Comparison of ENCODE assay signal across 9 mouse cellular contexts in the genomic region with DNA sequence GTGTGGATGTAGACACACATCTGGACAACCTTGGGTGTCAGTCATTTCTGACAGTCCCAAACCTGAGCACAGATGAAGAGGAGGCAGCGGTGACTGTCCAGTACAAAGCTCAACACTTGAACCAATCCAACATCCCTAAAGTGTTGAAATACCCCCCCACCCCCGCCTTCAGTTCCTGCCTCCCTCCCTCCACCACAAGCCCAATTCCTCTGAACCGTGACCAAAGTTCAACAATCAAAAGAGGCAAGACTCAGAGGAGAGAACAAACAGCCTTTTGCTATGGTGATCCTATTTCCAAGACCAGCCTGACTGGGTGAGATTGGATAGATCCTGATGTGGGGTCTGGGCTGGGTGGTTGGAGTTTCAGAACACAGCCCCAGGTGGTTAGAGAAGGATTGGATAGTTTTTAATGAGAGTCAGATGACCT. TPM values are rescaled to one million over a fixed set of nuclear protein-coding genes. Genes with fewer than 3 reads are reported as not detected.
DNase-seq lines count a peak whose midpoint lies in the region; ATAC-seq and TF ChIP-seq lines count a peak whose summit lies in the region.
"Had no signal": no experiment of that assay in that cellular context is flagged by ENCODE, and none has a peak within 500 bp of the region (broad histone marks: within the 10 kb centered on the region; RNA-seq: fewer than 3 reads in every experiment).

No protein-coding gene starts in this region.

- no peak overlapping the region for H3K27ac ChIP-seq in intestine, embryonic 14.5 days (ENCODE audit: low read depth)
- no peak overlapping the region for H3K27ac ChIP-seq in left cerebral cortex, adult 2 months
- H3K27ac ChIP-seq: heart, embryonic 15.5 days had no signal

- H3K4me1 ChIP-seq in intestine, embryonic 14.5 days (replicated peaks; ENCODE audit: control insufficient read depth, insufficient read depth, low read length) = peaks cover 10% of the 10 kb centered on the region

- no peak for TF ChIP-seq CTCF in left cerebral cortex, adult 2 months (IDR thresholded peaks at IDR 0.05)

- ATAC-seq in intestine, embryonic 14.5 days (replicated peaks; ENCODE audit: low FRiP score, low TSS enrichment, low read depth) = peak; percentile 37; the same call in 1 of the 2 replicates
- no peak for ATAC-seq in megakaryocyte-erythroid progenitor cell, adult 5-6 weeks (replicated peaks; ENCODE audit: low FRiP score, low TSS enrichment, poor library complexity, severe bottlenecking)

- H3K4me2 ChIP-seq in intestine, embryonic 14.5 days (ENCODE audit: low read length) = no peak overlapping the region; the same call in 1 of the 2 replicates

- H3K36me3 ChIP-seq in intestine, embryonic 14.5 days (ENCODE audit: control insufficient read depth, insufficient read depth, low read length) = no peaks in the 10 kb centered on the region
- H3K36me3 ChIP-seq: heart, embryonic 15.5 days had no signal

- DNase-seq in 416B (ENCODE audit: low read depth) = peak; percentile 73
- DNase-seq in embryo, embryonic 11.5 days (ENCODE audit: low read depth, low spot score) = peak; percentile 56
- DNase-seq in intestine, embryonic 14.5 days (ENCODE audit: low spot score) = no peak
- DNase-seq in lung, postnatal 36 days = peak; percentile 72
- DNase-seq in right cerebral cortex, postnatal 14 days = no peak
- DNase-seq in left cerebral cortex, adult 2 months (ENCODE audit: extremely low spot score in 1 of 2, low spot score in 2 of 2) = no peak
- DNase-seq in thymus, postnatal 25 days = no peak

- no peak overlapping the region for H3K9ac ChIP-seq in intestine, embryonic 14.5 days (ENCODE audit: low read length)
- H3K9ac ChIP-seq: heart, embryonic 15.5 days had no signal

- no peaks in the 10 kb centered on the region for H3K9me3 ChIP-seq in intestine, embryonic 14.5 days (ENCODE audit: control insufficient read depth, low read length)
- H3K9me3 ChIP-seq: heart, embryonic 15.5 days had no signal

- intact Hi-C loops in left cerebral cortex, adult 2 months (cut with DNase I) = loop anchor here (2.0 kb wide), 1 partner anchor 42 kb away; a partner anchor contains a TSS

- H3K4me3 ChIP-seq in intestine, embryonic 14.5 days (ENCODE audit: low read depth, low read length) = no peak overlapping the region
- no peak overlapping the region for H3K4me3 ChIP-seq in left cerebral cortex, adult 2 months
- H3K4me3 ChIP-seq: heart, embryonic 15.5 days had no signal

- H3K27me3 ChIP-seq in intestine, embryonic 14.5 days (replicated peaks; ENCODE audit: control insufficient read depth, insufficient read depth, low read length) = no peaks in the 10 kb centered on the region

- WGBS in intestine, embryonic 14.5 days = 43% methylated on average over 3 of the region's 3 CpGs

RNA-seq across cellular contexts. Expression of a gene that starts 4.5 kb away (rescaled TPM):
- polyA plus RNA-seq in intestine, embryonic 14.5 days (2014; fragmentation: Nextera tagmentation; extraction: Ambion mirVana) = 57.7 and 66.5 TPM in 2 replicates
- total RNA-seq in megakaryocyte-erythroid progenitor cell, adult 5-6 weeks (2014; fragmentation: Nextera tagmentation) = 49.6 and 57.4 TPM in 2 replicates
- 58.7 and 73.2 TPM in 2 replicates for total RNA-seq in megakaryocyte-erythroid progenitor cell, adult 5-6 weeks (2017)
- 10 to 100 TPM; 86.0 to 93.6 TPM for total RNA-seq in left cerebral cortex, adult 2 months (2021)

RNA-seq across cellular contexts. Expression of a gene that starts 41.9 kb away (rescaled TPM):
- polyA plus RNA-seq in intestine, embryonic 14.5 days (2014; fragmentation: Nextera tagmentation; extraction: Ambion mirVana) = 44.5 and 45.1 TPM in 2 replicates
- total RNA-seq in megakaryocyte-erythroid progenitor cell, adult 5-6 weeks (2014; fragmentation: Nextera tagmentation) = 25.2 and 47.5 TPM in 2 replicates
- 9.5 and 11.2 TPM in 2 replicates for total RNA-seq in megakaryocyte-erythroid progenitor cell, adult 5-6 weeks (2017)
- 10 to 100 TPM; 84.3 to 85.9 TPM for total RNA-seq in left cerebral cortex, adult 2 months (2021)

Comparison
In these comparisons a context has a peak if more than half of its experiments do, and no peak if none do; other contexts are left out.
1. DNase-seq: peak in 416B (single experiment), embryo, embryonic 11.5 days (single experiment) and lung, postnatal 36 days (single experiment); none in intestine, embryonic 14.5 days (single experiment), right cerebral cortex, postnatal 14 days (single experiment), left cerebral cortex, adult 2 months (0 of 2) and thymus, postnatal 25 days (single experiment).